Comparison of ENCODE assay signal across 18 mouse cellular contexts in the genomic region with DNA sequence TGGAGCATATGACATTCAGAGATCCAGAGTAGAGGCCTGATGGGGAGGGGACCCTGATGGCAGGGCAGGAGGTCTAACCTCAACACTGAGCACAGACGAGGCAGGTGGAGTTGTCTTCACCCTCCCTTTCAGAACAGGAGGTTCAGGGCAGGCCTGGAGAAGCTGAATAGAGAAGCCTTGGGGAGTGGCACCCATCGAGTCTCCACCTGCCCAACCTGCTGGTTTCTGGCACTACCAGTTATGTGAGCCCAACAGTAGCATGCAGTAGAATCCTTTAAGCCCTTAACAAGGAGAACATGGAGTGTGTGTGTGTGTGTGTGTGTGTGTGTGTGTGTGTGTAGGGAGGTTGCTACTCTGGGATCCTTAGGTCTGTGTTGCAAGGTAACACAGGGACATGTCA. TPM values are rescaled to one million over a fixed set of nuclear protein-coding genes. Genes with fewer than 3 reads are reported as not detected.
DNase-seq lines count a peak whose midpoint lies in the region; ATAC-seq and TF ChIP-seq lines count a peak whose summit lies in the region.
"Had no signal": no experiment of that assay in that cellular context is flagged by ENCODE, and none has a peak within 500 bp of the region (broad histone marks: within the 10 kb centered on the region; RNA-seq: fewer than 3 reads in every experiment).

No protein-coding gene starts in this region.

- 83% methylated on average over 2 of the region's 2 CpGs for WGBS in heart, embryonic 11.5 days (ENCODE audit: insufficient replicate concordance)
- WGBS in midbrain, embryonic 10.5 days, result 87% methylated on average over 2 of the region's 2 CpGs
- 92% methylated on average over 2 of the region's 2 CpGs for WGBS in midbrain, embryonic 13.5 days
- WGBS in stomach, postnatal 0 days, result 42% methylated on average over 2 of the region's 2 CpGs

- H3K4me2 ChIP-seq in heart, embryonic 11.5 days, result no peak overlapping the region
- no peak overlapping the region for H3K4me2 ChIP-seq in midbrain, embryonic 13.5 days (replicated peaks)
- no peak overlapping the region for H3K4me2 ChIP-seq in stomach, postnatal 0 days (replicated peaks; ENCODE audit: low read depth)
- H3K4me2 ChIP-seq: forebrain, embryonic 15.5 days; heart, embryonic 15.5 days; hindbrain, embryonic 14.5 days had no signal

- no peak overlapping the region for H3K4me3 ChIP-seq in heart, embryonic 11.5 days (ENCODE audit: low read depth, low read length)
- H3K4me3 ChIP-seq in midbrain, embryonic 10.5 days, result no peak overlapping the region
- no peak overlapping the region for H3K4me3 ChIP-seq in midbrain, embryonic 13.5 days (replicated peaks)
- no peak overlapping the region for H3K4me3 ChIP-seq in stomach, postnatal 0 days (ENCODE audit: low read depth, low read length)
- H3K4me3 ChIP-seq: forebrain, embryonic 15.5 days; heart, embryonic 10.5 days; heart, embryonic 15.5 days had no signal

- no peak overlapping the region for H3K9ac ChIP-seq in heart, embryonic 11.5 days (ENCODE audit: low read depth, low read length)
- H3K9ac ChIP-seq in midbrain, embryonic 13.5 days (replicated peaks), result no peak overlapping the region
- no peak overlapping the region for H3K9ac ChIP-seq in stomach, postnatal 0 days (ENCODE audit: low read length)
- H3K9ac ChIP-seq: forebrain, embryonic 15.5 days; heart, embryonic 15.5 days; hindbrain, embryonic 14.5 days had no signal

- no peak for TF ChIP-seq CTCF in stomach, postnatal 0 days (IDR thresholded peaks at IDR 0.05; ENCODE audit: low read depth)

- no peak overlapping the region for H3K27ac ChIP-seq in heart, embryonic 11.5 days (ENCODE audit: low read depth, low read length)
- peak overlapping the region; percentile 59; the same call in 1 of the 2 replicates for H3K27ac ChIP-seq in midbrain, embryonic 10.5 days (replicated peaks)
- no peak overlapping the region for H3K27ac ChIP-seq in midbrain, embryonic 13.5 days
- no peak overlapping the region for H3K27ac ChIP-seq in stomach, postnatal 0 days (replicated peaks)
- H3K27ac ChIP-seq: forebrain, embryonic 15.5 days; heart, embryonic 10.5 days; heart, embryonic 15.5 days; hindbrain, embryonic 14.5 days had no signal

- no peaks in the 10 kb centered on the region for H3K27me3 ChIP-seq in heart, embryonic 11.5 days (ENCODE audit: control insufficient read depth, insufficient read depth, low read length)
- peaks cover 99% of the 10 kb centered on the region for H3K27me3 ChIP-seq in midbrain, embryonic 10.5 days (ENCODE audit: low read depth, poor library complexity, severe bottlenecking)
- peaks cover 64% of the 10 kb centered on the region for H3K27me3 ChIP-seq in midbrain, embryonic 13.5 days
- H3K27me3 ChIP-seq in stomach, postnatal 0 days (ENCODE audit: control insufficient read depth, insufficient read depth, low read length), result no peaks in the 10 kb centered on the region
- H3K27me3 ChIP-seq: forebrain, embryonic 15.5 days; heart, embryonic 15.5 days had no signal

- no peak for ATAC-seq in heart, embryonic 11.5 days (replicated peaks; ENCODE audit: insufficient number of reproducible peaks, low FRiP score, low TSS enrichment)
- no peak for ATAC-seq in midbrain, embryonic 13.5 days
- peak; percentile 63 for ATAC-seq in stomach, postnatal 0 days (ENCODE audit: low FRiP score, low TSS enrichment)
- ATAC-seq: forebrain, embryonic 15.5 days had no signal

- TF ChIP-seq EP300 in stomach, postnatal 0 days (optimal IDR thresholded peaks at IDR 0.05), result peak; percentile 91

- H3K4me1 ChIP-seq in heart, embryonic 11.5 days (ENCODE audit: control insufficient read depth, insufficient read depth, low read length), result peaks cover 9% of the 10 kb centered on the region; the same call in 1 of the 2 replicates
- peaks cover 52% of the 10 kb centered on the region for H3K4me1 ChIP-seq in midbrain, embryonic 10.5 days
- H3K4me1 ChIP-seq in midbrain, embryonic 13.5 days (replicated peaks), result no peaks in the 10 kb centered on the region
- no peaks in the 10 kb centered on the region; the same call in 1 of the 2 replicates for H3K4me1 ChIP-seq in stomach, postnatal 0 days (replicated peaks; ENCODE audit: control insufficient read depth, insufficient read depth)

- H3K9me3 ChIP-seq in heart, embryonic 11.5 days (replicated peaks; ENCODE audit: control insufficient read depth, low read length), result no peaks in the 10 kb centered on the region
- no peaks in the 10 kb centered on the region for H3K9me3 ChIP-seq in midbrain, embryonic 10.5 days (replicated peaks)
- no peaks in the 10 kb centered on the region for H3K9me3 ChIP-seq in midbrain, embryonic 13.5 days
- H3K9me3 ChIP-seq in stomach, postnatal 0 days (ENCODE audit: control insufficient read depth, low read length), result no peaks in the 10 kb centered on the region
- H3K9me3 ChIP-seq: forebrain, embryonic 15.5 days; heart, embryonic 10.5 days; heart, embryonic 15.5 days had no signal

- H3K36me3 ChIP-seq in heart, embryonic 11.5 days (ENCODE audit: control insufficient read depth, insufficient read depth, low read length), result no peaks in the 10 kb centered on the region
- no peaks in the 10 kb centered on the region for H3K36me3 ChIP-seq in midbrain, embryonic 10.5 days
- H3K36me3 ChIP-seq in midbrain, embryonic 13.5 days, result no peaks in the 10 kb centered on the region
- no peaks in the 10 kb centered on the region for H3K36me3 ChIP-seq in stomach, postnatal 0 days (ENCODE audit: control insufficient read depth, insufficient read depth, low read length)
- H3K36me3 ChIP-seq: forebrain, embryonic 15.5 days; heart, embryonic 10.5 days; heart, embryonic 15.5 days had no signal

- peak; percentile 84 for DNase-seq in heart, adult 11 months
- no peak for DNase-seq in midbrain, embryonic 10.5 days (ENCODE audit: low spot score)
- DNase-seq in gonadal fat pad, adult 2 months (ENCODE audit: low read depth), result peak; percentile 16
- DNase-seq in stomach, postnatal 0 days (ENCODE audit: low spot score), result peak; percentile 58
- DNase-seq in gastrocnemius, postnatal 10 days, result no peak
- DNase-seq: adrenal gland, postnatal 14 days; cerebellum, adult 18-20 months; cerebellum, adult 9-11 months; cerebellum, postnatal 36 days; gastrocnemius, postnatal 25 days; heart, adult 18-20 months; heart, postnatal 14 days had no signal

RNA-seq across cellular contexts. Expression of a gene that starts 8.9 kb away (rescaled TPM):
- 4.4 and 4.9 TPM in 2 replicates for polyA plus RNA-seq in heart, embryonic 11.5 days (2014; fragmentation: Nextera tagmentation; extraction: Ambion mirVana)
- 68.3 and 72.7 TPM in 2 replicates for polyA plus RNA-seq in midbrain, embryonic 10.5 days (2016; fragmentation: Nextera tagmentation; extraction: Ambion mirVana)
- 38.3 and 45.9 TPM in 2 replicates for polyA plus RNA-seq in midbrain, embryonic 13.5 days (2015; fragmentation: Nextera tagmentation; extraction: Ambion mirVana)
- 27.2 and 33.9 TPM in 2 replicates for polyA plus RNA-seq in gonadal fat pad, adult 2 months (2012; rRNA removed)
- 17.4 and 19.3 TPM in 2 replicates for polyA plus RNA-seq in stomach, postnatal 0 days (2015; fragmentation: Nextera tagmentation; extraction: Ambion mirVana)
- total RNA-seq in gastrocnemius, postnatal 10 days (2021), result 1 to 10 TPM; 1.9 to 2.7 TPM

RNA-seq across cellular contexts. Expression of a gene that starts 54.3 kb away (rescaled TPM):
- 41.5 and 42.3 TPM in 2 replicates for polyA plus RNA-seq in heart, embryonic 11.5 days (2014; fragmentation: Nextera tagmentation; extraction: Ambion mirVana)
- 38.2 and 46.0 TPM in 2 replicates for polyA plus RNA-seq in midbrain, embryonic 10.5 days (2016; fragmentation: Nextera tagmentation; extraction: Ambion mirVana)
- polyA plus RNA-seq in midbrain, embryonic 13.5 days (2015; fragmentation: Nextera tagmentation; extraction: Ambion mirVana), result 31.8 and 33.2 TPM in 2 replicates
- 42.2 and 51.3 TPM in 2 replicates for polyA plus RNA-seq in gonadal fat pad, adult 2 months (2012; rRNA removed)
- 16.7 and 17.4 TPM in 2 replicates for polyA plus RNA-seq in stomach, postnatal 0 days (2015; fragmentation: Nextera tagmentation; extraction: Ambion mirVana)
- total RNA-seq in gastrocnemius, postnatal 10 days (2021), result 10 to 100 TPM; 16.0 to 17.7 TPM

RNA-seq across cellular contexts. Expression of a gene that starts 54.6 kb away (rescaled TPM):
- polyA plus RNA-seq in heart, embryonic 11.5 days (2014; fragmentation: Nextera tagmentation; extraction: Ambion mirVana), result 171 and 186 TPM in 2 replicates
- 317 and 336 TPM in 2 replicates for polyA plus RNA-seq in midbrain, embryonic 10.5 days (2016; fragmentation: Nextera tagmentation; extraction: Ambion mirVana)
- 84.6 and 88.0 TPM in 2 replicates for polyA plus RNA-seq in midbrain, embryonic 13.5 days (2015; fragmentation: Nextera tagmentation; extraction: Ambion mirVana)
- 9.2 and 11.0 TPM in 2 replicates for polyA plus RNA-seq in gonadal fat pad, adult 2 months (2012; rRNA removed)
- 33.8 and 44.0 TPM in 2 replicates for polyA plus RNA-seq in stomach, postnatal 0 days (2015; fragmentation: Nextera tagmentation; extraction: Ambion mirVana)
- total RNA-seq in gastrocnemius, postnatal 10 days (2021), result 10 to 100 TPM; 15.7 to 19.8 TPM

Comparison
In these comparisons a context has a peak if more than half of its experiments do, and no peak if none do; other contexts are left out.
1. DNase-seq: peak in heart, adult 11 months (single experiment), gonadal fat pad, adult 2 months (single experiment) and stomach, postnatal 0 days (single experiment); none in midbrain, embryonic 10.5 days (single experiment) and gastrocnemius, postnatal 10 days (single experiment).